Mouse (Mus musculus) cerebellum, adult 18-20 months (tissue): ENCODE results near the gene Zfp1.

Experiments used
- DNase-seq, 2 experiments: peaks; one replicate each; pipeline ENCODE4 v3.0.0; 2021

Gene Zfp1

GRCm38 (mm10) chr8:111715514-111715913 lies 72.3 kb downstream of the Zfp1 start:
- DNase-seq: peak in 1 of 2 experiments; percentile 17

- peak; percentile 75 to 83 for DNase-seq
Measured at GRCm38 (mm10) chr8:111716603-111717487, 73.6 kb downstream of the Zfp1 start.

GRCm38 (mm10) chr8:111717488-111717792 lies 74.2 kb downstream of the Zfp1 start:
- DNase-seq: no peak

GRCm38 (mm10) chr8:111717866-111718265 lies 74.7 kb downstream of the Zfp1 start:
- peak; percentile 54 to 60 for DNase-seq

DNA sequence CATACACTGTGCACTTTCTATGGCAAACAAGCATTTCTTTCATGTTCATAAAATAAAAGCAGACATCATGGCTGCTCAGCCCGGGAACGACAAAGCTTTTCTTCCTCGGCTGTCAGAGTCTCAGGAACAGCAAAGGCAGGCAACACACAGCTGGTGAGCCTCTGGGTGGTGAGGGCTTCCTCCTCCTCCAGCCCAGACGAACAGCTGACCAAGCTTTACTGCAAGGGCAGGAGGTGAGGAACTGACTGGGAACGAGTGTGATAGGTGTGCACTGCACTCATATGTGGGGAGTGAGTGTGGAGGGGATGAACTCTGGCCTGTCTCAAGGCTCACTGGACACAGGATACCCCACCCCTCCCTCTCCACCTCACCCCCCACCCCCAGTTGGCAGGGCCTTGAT lies 75.7 kb downstream of the Zfp1 start:
- DNase-seq: peak in 1 of 2 experiments; percentile 8

DNA sequence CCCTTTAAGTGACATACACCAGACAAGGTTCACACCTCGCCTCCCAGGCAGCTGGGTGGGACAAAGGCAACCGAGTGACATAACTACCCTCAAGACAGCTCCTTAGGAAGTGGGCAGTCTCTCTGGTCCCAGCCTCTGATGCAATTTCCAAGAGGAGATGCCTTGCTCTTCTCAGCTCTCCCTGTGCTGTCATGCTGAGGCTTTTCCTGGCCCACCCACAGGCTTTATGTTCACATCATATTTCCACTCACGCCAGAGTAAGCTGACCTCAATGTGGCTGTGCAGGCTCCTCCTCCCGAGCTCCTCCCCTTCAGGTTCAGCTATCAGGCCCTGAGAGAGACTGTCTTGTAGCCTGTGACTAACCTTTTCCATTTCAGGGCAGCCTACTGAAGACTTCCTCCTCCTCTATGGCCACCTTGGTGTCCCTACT lies 76.9 kb downstream of the Zfp1 start:
- DNase-seq: peak in 1 of 2 experiments; percentile 8
